Mouse (Mus musculus) small intestine, adult 2 months (tissue): ENCODE data around the gene Fam171a1. TPM values are rescaled to one million over a fixed set of nuclear protein-coding genes. Genes with fewer than 3 reads are reported as not detected.

Source experiments
- H3K27ac ChIP-seq: fragments of 200-500 bp; 2 replicates; pipeline ENCODE4 v1.5.1; 2012; ENCODE audit warnings: low read depth, low read length, control low read depth, inconsistent platforms; ENCODE audit not compliant: insufficient read depth
- H3K27me3 ChIP-seq: fragments of 200-500 bp; 2 replicates; pipeline ENCODE4 v1.6.1; 2012; ENCODE audit warnings: mild to moderate bottlenecking, moderate library complexity, low read length, inconsistent platforms; ENCODE audit not compliant: control insufficient read depth, insufficient read depth
- H3K36me3 ChIP-seq: fragments of 200-500 bp; 2 replicates; pipeline ENCODE4 v1.6.1; 2012; ENCODE audit warnings: mild to moderate bottlenecking, low read length, control low read depth, inconsistent platforms; ENCODE audit not compliant: control insufficient read depth, insufficient read depth
- H3K4me1 ChIP-seq: fragments of 200-500 bp; 2 replicates; pipeline ENCODE4 v1.6.1; 2012; ENCODE audit warnings: low read length, inconsistent platforms, mixed read lengths; ENCODE audit not compliant: control insufficient read depth, insufficient read depth, insufficient read length
- H3K4me3 ChIP-seq: fragments of 200-500 bp; 2 replicates; pipeline ENCODE4 v1.5.1; 2012; ENCODE audit warnings: low read depth, mild to moderate bottlenecking, control low read depth, inconsistent platforms, low read length, moderate library complexity
- CTCF ChIP-seq: fragments of 200-500 bp; IDR thresholded peaks from 2 replicates; pipeline ENCODE4 v1.5.1; 2012; ENCODE audit warnings: low read depth, mild to moderate bottlenecking, control low read depth, inconsistent platforms, low read length, moderate library complexity, mixed read lengths; ENCODE audit not compliant: insufficient replicate concordance, insufficient read length; ENCODE audit errors: extremely low read depth
- POLR2A ChIP-seq: fragments of 200-500 bp; IDR thresholded peaks from 2 replicates; pipeline ENCODE4 v1.6.1; 2012; ENCODE audit warnings: low read depth, mild to moderate bottlenecking, control low read depth, inconsistent platforms, low read length, moderate library complexity
- WGBS: fragments of 180-500 bp; shearing (Covaris S2); methylation state at CpG from one replicate; pipeline ENCODE4 v1.1.7; 2018; 5-methylcytosine and 5-hydroxymethylcytosine counted together
- polyA plus RNA-seq: library from polyadenylated mRNA; depleted of rRNA; stranded (reverse); fragments of >200 nt; gene quantifications from 2 replicates; pipeline ENCODE4 v1.2.3, GENCODE M21; 2012

Gene Fam171a1
- polyA plus RNA-seq, 1 experiment, result 7.0 TPM

DNA sequence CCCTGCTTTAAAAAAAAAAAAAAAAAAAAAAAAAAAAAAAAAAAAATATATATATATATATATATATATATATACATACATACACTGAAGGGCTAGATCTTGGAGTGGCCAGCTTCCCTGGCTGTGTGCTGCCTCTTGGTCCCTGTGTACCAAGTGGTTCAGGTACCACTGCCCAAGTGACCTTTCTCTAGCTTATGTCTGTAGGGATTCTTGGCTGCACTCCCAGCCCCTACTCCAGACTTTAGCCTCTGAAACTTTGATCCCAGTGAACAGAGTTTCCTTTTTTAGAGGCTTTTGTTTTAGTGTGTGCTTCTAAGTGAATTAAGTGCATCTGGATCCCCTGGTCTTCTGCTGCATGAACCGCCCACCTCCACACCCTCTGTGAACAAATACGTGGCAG is 24.3 kb downstream of the Fam171a1 start:
- WGBS, result 20% methylated on average over 2 of the region's 2 CpGs
- Histone ChIP-seq H3K27ac (no peak overlapping the region), H3K36me3 (no peaks in the 10 kb centered on the region), H3K27me3 (no peaks in the 10 kb centered on the region), H3K4me1 (peaks cover 14% of the 10 kb centered on the region), H3K4me3 (no peak overlapping the region)
- no peak for TF ChIP-seq CTCF
- no peak for TF ChIP-seq POLR2A

DNA sequence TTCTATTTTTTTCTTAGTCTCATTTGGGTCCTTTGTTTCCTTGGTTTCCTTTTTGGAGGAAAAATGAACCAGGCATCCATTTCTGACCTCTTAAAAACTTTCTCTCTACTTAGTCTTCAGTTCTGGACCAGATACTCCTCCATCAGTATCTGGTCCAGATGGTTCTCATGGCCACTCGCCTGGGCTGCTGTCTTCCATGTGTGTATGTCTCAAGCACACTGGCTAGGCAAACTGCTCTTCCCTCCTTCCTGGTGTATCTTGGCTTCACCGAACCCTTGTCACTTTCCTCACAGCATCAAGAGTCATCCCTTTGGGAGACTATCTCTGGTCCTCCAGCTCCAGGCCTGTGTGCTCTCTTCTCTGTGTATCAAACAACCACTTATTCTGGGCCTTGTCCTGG is 25.0 kb downstream of the Fam171a1 start:
- no peak overlapping the region for H3K4me3 ChIP-seq
- H3K27ac ChIP-seq, result no peak overlapping the region
- TF ChIP-seq CTCF (no peak), POLR2A (no peak)
- WGBS, result 76% methylated on average over 2 of the region's 2 CpGs
- peaks cover 14% of the 10 kb centered on the region for H3K4me1 ChIP-seq
- H3K27me3 ChIP-seq, result no peaks in the 10 kb centered on the region
- H3K36me3 ChIP-seq, result no peaks in the 10 kb centered on the region

DNA sequence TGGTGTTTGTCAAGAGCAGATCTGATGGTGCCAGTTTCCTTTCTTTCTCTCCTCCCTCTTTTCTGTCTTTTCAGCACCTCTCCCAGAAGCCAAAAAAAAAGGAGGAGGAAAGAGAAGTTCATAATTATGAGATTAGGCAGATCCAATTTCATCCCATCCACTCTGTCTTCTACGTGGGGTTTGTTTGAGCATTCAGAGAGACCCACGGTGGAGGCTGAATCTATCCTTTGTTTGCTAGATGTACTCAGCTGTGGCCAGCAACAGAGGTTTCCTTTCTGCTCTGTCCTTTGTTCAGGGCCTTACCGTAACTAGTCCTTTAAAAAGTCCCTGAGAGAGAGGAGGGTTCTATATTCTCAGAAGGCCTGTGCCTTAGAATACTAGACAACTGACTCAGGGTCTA is 25.6 kb downstream of the Fam171a1 start:
- H3K36me3 ChIP-seq, result no peaks in the 10 kb centered on the region
- 56% methylated on average over 3 of the region's 3 CpGs for WGBS
- H3K4me1 ChIP-seq, result peaks cover 12% of the 10 kb centered on the region
- H3K4me3 ChIP-seq, result no peak overlapping the region
- TF ChIP-seq CTCF, result no peak
- no peak for TF ChIP-seq POLR2A
- H3K27me3 ChIP-seq, result no peaks in the 10 kb centered on the region
- no peak overlapping the region for H3K27ac ChIP-seq

- TF ChIP-seq CTCF (no peak), POLR2A (no peak)
- no peaks in the 10 kb centered on the region for H3K27me3 ChIP-seq
- no peak overlapping the region for H3K4me3 ChIP-seq
- H3K27ac ChIP-seq, result no peak overlapping the region
- 67% methylated on average over 5 of the region's 5 CpGs for WGBS
- H3K4me1 ChIP-seq, result peaks cover 7% of the 10 kb centered on the region
- H3K36me3 ChIP-seq, result no peaks in the 10 kb centered on the region
Observed at GRCm38 (mm10) chr2:3140585-3140984, 26.6 kb downstream of the Fam171a1 start.

DNA sequence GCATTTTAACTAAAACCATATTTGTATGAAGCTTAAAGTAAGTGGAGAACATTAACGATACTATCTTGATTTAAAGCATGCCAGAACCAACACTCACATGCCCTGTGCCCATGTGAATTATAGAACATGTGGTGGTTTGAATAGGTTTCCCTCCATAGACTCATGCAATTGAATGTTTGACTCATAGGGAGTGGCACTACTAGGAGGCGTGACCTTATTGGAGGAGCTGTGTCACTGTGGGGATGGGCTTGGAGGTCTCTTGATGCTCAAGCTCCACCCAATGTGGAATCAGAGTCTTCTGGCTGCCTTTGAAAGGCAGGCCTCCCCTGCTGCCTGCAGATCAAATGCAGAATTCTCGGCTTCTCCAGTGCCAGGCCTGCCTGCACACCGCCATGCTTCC is 27.8 kb downstream of the Fam171a1 start:
- Histone ChIP-seq H3K27me3 (no peaks in the 10 kb centered on the region), H3K4me3 (no peak overlapping the region), H3K27ac (no peak overlapping the region), H3K4me1 (peaks cover 7% of the 10 kb centered on the region), H3K36me3 (no peaks in the 10 kb centered on the region)
- 81% methylated on average over 4 of the region's 4 CpGs for WGBS
- TF ChIP-seq POLR2A, result no peak
- no peak for TF ChIP-seq CTCF

DNA sequence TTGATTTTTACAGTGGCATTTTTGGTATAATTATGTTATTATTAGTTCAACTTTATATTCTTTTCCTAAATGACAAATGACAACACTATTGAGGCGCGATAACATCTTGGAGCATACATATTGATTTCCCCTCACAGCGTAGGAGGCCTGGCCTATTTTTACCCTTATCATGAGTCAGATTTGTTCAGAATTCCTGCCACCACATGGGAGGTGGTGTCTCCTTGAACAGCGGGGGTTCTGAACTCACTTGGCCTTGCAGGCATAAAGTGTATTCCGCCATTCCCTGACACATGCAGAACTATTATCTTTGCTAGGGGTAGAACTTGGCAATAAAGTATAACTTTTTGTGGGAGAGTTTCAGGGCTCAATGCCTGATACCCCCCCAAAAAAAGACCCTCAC is 30.3 kb downstream of the Fam171a1 start:
- Histone ChIP-seq H3K4me1 (peaks cover 3% of the 10 kb centered on the region; the same call in 1 of the 2 replicates), H3K36me3 (no peaks in the 10 kb centered on the region), H3K4me3 (no peak overlapping the region), H3K27me3 (no peaks in the 10 kb centered on the region), H3K27ac (no peak overlapping the region)
- WGBS, result 91% methylated on average over 5 of the region's 5 CpGs
- TF ChIP-seq POLR2A (no peak), CTCF (no peak)

DNA sequence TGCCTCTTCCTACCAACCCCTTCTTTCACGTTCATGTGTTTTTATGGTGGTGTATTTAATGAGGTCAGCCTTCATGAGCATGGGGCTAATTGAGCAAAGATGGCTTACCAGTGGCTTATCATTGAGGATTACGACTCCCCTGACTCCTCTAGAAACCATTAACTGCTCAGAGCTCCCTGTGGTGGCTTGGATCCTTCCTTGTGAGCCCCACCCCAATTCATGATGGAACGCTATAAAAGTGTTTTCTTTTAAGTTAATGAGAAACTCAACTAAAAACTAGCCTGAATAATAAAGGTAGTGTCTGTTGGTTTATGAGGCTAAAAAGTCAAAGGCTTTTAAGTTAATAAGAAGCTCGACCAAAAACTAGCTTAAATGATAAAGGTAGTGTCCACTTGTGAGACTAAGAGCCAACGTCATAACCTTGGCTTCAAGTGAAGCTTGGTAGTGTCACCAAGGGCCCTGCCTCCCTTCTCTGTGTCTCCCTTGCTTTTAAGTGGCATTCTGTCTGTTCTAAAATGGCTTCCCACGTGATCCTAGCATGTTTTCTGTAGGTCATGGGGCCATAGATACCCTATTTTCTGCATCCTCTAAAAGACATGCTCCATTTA is 33.6 kb downstream of the Fam171a1 start:
- TF ChIP-seq CTCF (no peak), POLR2A (no peak)
- no peaks in the 10 kb centered on the region for H3K36me3 ChIP-seq
- WGBS, result 37% methylated on average over 6 of the region's 6 CpGs
- H3K27me3 ChIP-seq, result no peaks in the 10 kb centered on the region
- no peak overlapping the region for H3K4me3 ChIP-seq
- H3K27ac ChIP-seq, result no peak overlapping the region
- H3K4me1 ChIP-seq, result 0 out of 2 replicates have a peak, but pooled peaks cover 2% of the 10 kb centered on the region
